Mouse (Mus musculus) C2C12 (cell line): ENCODE measurements at regions not wholly inside any gene's neighbourhood (a gene's known extent, or its start where the extent isn't known, plus 50 kb on each side); places are given as distances from the start of the nearest gene placed in this dataset.

Experiments used
- H3K27me3 ChIP-seq: one replicate; pipeline ENCODE4 v1.6.1; 2011; ENCODE audit not compliant: control insufficient read depth, insufficient read depth, insufficient read length
- H3K36me3 ChIP-seq: one replicate; pipeline ENCODE4 v1.6.1; 2011; ENCODE audit not compliant: control insufficient read depth, insufficient read depth
- H3K4me3 ChIP-seq: one replicate; pipeline ENCODE4 v1.5.1; 2011; ENCODE audit warnings: mild to moderate bottlenecking, control low read depth; ENCODE audit not compliant: poor library complexity, insufficient read depth, severe bottlenecking
- H3K79me2 ChIP-seq: one replicate; pipeline ENCODE4 v1.6.1; 2011; ENCODE audit not compliant: control insufficient read depth, insufficient read depth
- H3K79me3 ChIP-seq: one replicate; pipeline ENCODE4 v1.6.1; 2011; ENCODE audit warnings: low read depth, control low read depth
- H3ac ChIP-seq: one replicate; pipeline ENCODE3; 2011; ENCODE audit warnings: low read depth; ENCODE audit not compliant: control insufficient read depth, insufficient read length
- CEBPB ChIP-seq: IDR thresholded peaks from one replicate; pipeline ENCODE4 v1.6.1; 2011; ENCODE audit warnings: low read depth, mild to moderate bottlenecking, control low read depth, moderate library complexity
- CTCF ChIP-seq: IDR thresholded peaks from one replicate; pipeline ENCODE4 v1.5.1; 2011; ENCODE audit not compliant: control insufficient read depth, insufficient read depth, insufficient read length
- FOSL1 ChIP-seq: IDR thresholded peaks from one replicate; pipeline ENCODE4 v1.8.0; 2011; ENCODE audit warnings: mild to moderate bottlenecking, low read length; ENCODE audit not compliant: poor library complexity, insufficient read depth, severe bottlenecking
- MAX ChIP-seq: IDR thresholded peaks from one replicate; pipeline ENCODE4 v1.6.1; 2011; ENCODE audit warnings: mild to moderate bottlenecking, control low read depth
- MYOD1 ChIP-seq: IDR thresholded peaks from one replicate; pipeline ENCODE4 v1.6.1; 2011; ENCODE audit warnings: low read depth; ENCODE audit not compliant: control insufficient read depth, insufficient read length
- MYOG ChIP-seq: IDR thresholded peaks from one replicate; pipeline ENCODE4 v1.6.1; 2011; ENCODE audit not compliant: control insufficient read depth, insufficient read length; ENCODE audit errors: extremely low read depth
- USF1 ChIP-seq: IDR thresholded peaks from one replicate; pipeline ENCODE4 v1.6.1; 2011; ENCODE audit warnings: low read depth, mild to moderate bottlenecking, control low read depth, moderate library complexity

DNA sequence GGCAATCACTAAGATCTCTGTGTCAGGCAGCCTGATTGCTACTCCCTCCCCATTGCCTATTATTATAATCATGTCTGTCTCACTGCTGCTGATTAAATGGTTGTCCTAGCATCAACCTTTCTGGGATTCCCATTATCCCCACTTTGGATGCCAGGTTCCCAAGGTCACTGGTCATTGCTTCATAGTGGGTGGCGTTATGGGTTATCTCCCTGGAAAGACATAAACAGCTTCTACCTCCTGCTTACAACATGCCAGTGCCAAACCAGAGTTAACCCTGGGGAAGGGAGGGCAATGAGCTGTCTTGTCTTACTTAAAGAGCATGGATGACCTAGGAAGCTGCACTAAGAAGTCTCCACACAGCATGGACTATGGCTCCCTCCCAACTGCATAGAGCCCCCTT, 136.9 kb downstream of the Uaca start:
- no peaks in the 10 kb centered on the region for H3K79me3 ChIP-seq
- H3K36me3 ChIP-seq = no peaks in the 10 kb centered on the region
- no peaks in the 10 kb centered on the region for H3K27me3 ChIP-seq
- TF ChIP-seq MYOD1 = no peak
- no peak overlapping the region for H3K4me3 ChIP-seq
- no peak overlapping the region for H3ac ChIP-seq
- H3K79me2 ChIP-seq = no peaks in the 10 kb centered on the region

DNA sequence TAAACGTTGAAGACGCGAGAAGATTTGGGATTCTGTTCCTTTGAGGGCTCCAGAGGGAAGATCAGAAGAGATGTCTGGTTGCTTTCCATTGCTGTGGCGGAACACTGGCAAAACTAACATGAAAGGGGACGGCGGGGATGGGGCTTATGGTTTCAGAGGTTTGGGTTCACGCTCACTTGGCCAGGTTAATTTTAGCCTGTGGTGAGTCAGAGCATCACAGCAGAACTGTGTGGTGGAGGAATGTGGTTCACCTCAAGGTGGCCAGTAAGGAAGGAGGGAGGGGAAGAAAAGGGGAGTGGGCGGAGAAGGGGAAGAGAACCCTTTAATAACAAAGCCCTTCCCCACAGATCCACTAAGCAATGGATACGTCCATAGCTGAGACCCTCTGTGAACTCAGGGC, 142.6 kb downstream of the Uaca start:
- H3K79me3 ChIP-seq = no peaks in the 10 kb centered on the region
- peaks cover 3% of the 10 kb centered on the region for H3K27me3 ChIP-seq
- no peak for TF ChIP-seq CTCF
- H3K79me2 ChIP-seq = no peaks in the 10 kb centered on the region
- no peak overlapping the region for H3ac ChIP-seq
- H3K4me3 ChIP-seq = no peak overlapping the region
- no peaks in the 10 kb centered on the region for H3K36me3 ChIP-seq

- Histone ChIP-seq H3K79me3 (no peaks in the 10 kb centered on the region), H3K36me3 (no peaks in the 10 kb centered on the region), H3K4me3 (no peak overlapping the region), H3K79me2 (no peaks in the 10 kb centered on the region), H3K27me3 (peaks cover 3% of the 10 kb centered on the region), H3ac (no peak overlapping the region)
- TF ChIP-seq MYOG = no peak
- peak; percentile 28 for TF ChIP-seq CTCF
Measured at GRCm38 (mm10) chr9:60939858-60940804, 145.8 kb downstream of the Uaca start.

DNA sequence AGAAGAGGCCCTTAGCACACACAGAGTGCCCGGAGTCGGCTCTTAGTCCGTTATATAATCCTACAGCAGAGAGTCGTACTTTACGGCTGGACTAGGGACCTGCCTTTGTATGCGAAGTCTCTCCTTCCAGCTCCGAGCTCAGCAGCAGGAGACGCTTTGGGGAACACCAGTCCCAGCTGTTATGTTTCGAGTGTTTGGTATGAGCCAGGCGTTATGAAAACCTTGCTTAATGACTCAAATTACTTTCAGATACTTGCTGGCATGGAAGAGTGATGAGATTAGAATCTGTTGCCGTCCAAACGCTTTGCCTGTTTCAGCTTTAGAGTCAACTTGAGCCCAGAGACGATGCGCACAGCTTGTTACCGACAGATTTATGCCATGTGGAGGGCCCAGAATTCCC, 153.0 kb downstream of the Uaca start:
- peaks cover 14% of the 10 kb centered on the region for H3K27me3 ChIP-seq
- H3K36me3 ChIP-seq = no peaks in the 10 kb centered on the region
- no peak overlapping the region for H3K4me3 ChIP-seq
- H3K79me3 ChIP-seq = no peaks in the 10 kb centered on the region
- no peak overlapping the region for H3ac ChIP-seq
- TF ChIP-seq FOSL1 = no peak
- no peak for TF ChIP-seq MAX
- no peak for TF ChIP-seq CEBPB
- no peak for TF ChIP-seq USF1
- TF ChIP-seq CTCF = no peak
- TF ChIP-seq MYOD1 = no peak
- no peak for TF ChIP-seq MYOG
- no peaks in the 10 kb centered on the region for H3K79me2 ChIP-seq

DNA sequence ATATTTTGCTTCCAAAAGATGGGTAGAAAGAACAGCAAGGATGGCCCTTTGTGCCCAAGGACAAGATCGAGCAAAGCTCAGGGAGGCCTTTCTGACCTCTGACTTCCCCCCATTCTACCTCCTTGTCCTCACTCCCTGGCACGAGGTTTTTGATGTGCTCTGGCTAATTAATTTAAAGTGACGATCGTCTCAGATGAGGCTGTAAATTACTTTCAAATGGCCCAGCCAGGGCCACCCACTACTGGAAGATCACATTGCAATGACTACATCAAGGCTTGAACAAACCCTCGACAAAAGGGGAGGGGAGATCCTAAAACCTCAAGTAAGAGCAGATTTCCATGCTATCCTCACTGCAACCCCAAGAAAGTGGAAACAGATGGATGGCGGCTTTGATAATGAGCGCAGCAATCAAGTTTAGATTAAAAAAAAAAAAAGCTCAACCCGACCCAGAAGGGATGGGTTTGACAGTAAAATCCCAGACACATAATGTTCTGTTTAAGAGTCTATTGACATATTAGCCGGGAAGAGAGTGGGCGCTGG, 154.3 kb downstream of the Uaca start:
- TF ChIP-seq MYOG (no peak), MAX (no peak), FOSL1 (no peak), CTCF (no peak), USF1 (no peak), MYOD1 (no peak), CEBPB (no peak)
- H3ac ChIP-seq = no peak overlapping the region
- no peaks in the 10 kb centered on the region for H3K79me2 ChIP-seq
- H3K27me3 ChIP-seq = peaks cover 14% of the 10 kb centered on the region
- no peaks in the 10 kb centered on the region for H3K79me3 ChIP-seq
- no peaks in the 10 kb centered on the region for H3K36me3 ChIP-seq
- no peak overlapping the region for H3K4me3 ChIP-seq

- TF ChIP-seq FOSL1 = no peak
- no peak for TF ChIP-seq USF1
- TF ChIP-seq MYOD1 = no peak
- TF ChIP-seq CTCF = no peak
- no peak for TF ChIP-seq CEBPB
- no peak for TF ChIP-seq MYOG
- TF ChIP-seq MAX = no peak
- Histone ChIP-seq H3K79me3 (no peaks in the 10 kb centered on the region), H3ac (no peak overlapping the region), H3K79me2 (no peaks in the 10 kb centered on the region), H3K36me3 (no peaks in the 10 kb centered on the region), H3K27me3 (peaks cover 14% of the 10 kb centered on the region), H3K4me3 (no peak overlapping the region)
Measured at GRCm38 (mm10) chr9:60950161-60950560, 155.8 kb downstream of the Uaca start.
